Mouse (Mus musculus) brain, embryonic 18.5 days (tissue): ENCODE measurements at regions not wholly inside any gene's neighbourhood (a gene's known extent, or its start where the extent isn't known, plus 50 kb on each side); places are given as distances from the start of the nearest gene placed in this dataset.

ENCODE experiments used
- DNase-seq: peaks from one replicate; pipeline ENCODE4 v3.0.0-alpha.2; 2012; ENCODE audit warnings: low read depth, low spot score

GRCm38 (mm10) chr13:107641926-107642657, 402.2 kb upstream of the Smim15 start:
- DNase-seq, result peak; percentile 55

DNA sequence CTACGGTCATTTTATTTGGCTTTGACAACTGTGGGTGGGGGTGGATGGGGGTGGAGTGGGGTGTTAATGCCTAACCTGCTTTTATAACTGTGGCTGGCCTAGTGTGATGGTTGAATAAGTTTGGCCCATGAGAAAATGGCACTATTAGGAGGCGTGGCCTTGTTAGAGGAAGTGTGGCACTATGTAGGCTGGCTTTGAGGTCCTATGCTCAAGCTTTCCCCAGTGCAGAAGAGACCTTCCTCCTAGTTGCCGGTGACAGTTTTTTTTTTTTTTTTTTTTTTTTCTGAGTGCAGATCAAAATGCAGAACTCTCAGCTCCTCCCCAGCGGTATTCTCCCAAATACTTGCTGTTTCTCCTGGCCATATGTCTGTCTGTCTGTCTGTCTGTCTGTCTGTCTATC, 404.6 kb upstream of the Smim15 start:
- DNase-seq, result no peak

DNA sequence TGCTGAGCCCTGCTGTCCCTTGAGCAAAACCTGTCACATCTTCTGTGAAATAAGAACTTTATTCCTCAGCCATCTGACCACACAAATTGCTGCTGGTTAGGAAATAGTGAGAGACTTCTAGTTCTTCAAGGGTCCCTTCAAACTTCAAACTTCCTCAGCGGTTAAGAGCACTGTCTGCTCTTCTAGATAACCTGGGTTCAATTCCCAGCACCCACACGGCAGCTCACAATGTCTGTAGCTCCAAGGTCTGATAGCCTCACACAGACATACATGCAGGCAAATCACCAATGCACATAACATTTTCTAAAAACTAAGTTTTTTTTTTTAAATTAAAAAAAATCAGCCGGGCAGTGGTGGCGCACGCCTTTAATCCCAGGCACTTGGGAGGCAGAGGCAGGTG, 407.0 kb upstream of the Smim15 start:
- no peak for DNase-seq

DNA sequence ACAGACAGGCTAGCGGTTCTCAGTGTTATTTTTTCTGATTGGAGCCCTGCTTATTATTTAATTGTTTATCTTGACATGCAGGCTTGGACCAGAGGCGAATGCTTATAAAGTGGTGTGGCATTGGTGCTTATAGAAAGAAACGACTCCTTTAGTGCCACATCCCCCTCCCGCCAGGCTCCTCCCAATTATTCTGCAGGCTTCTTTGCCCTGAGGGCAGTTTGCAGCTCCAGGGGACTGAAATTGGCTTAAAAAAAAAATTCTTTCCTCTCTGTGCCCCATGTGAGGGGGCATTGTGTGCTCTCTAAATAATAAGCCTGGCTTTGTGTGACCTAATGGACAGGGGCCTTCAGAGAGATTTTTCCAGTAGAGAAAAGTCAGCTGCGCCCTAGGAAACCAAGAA, 409.1 kb upstream of the Smim15 start:
- no peak for DNase-seq

GRCm38 (mm10) chr13:107627073-107627472, 417.2 kb upstream of the Smim15 start:
- DNase-seq, result no peak

DNA sequence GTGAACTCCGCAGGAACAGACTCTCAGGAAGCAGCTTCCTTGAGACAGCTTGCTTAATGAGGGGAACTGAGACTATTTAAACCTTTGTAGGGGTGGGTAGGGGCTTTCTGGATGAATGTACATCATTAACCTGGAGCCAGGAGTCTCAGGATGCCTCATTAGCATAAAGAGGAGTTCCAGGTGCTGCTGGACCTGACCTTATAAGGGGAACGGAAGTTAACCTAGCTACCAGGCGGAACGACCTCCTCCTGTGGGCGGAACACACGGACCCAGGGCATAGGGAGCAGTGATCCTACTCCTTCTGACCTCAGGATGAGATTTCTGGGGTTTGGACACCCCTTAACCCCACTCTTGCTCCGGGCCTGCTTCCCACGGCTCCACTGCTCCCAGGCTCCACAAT, 417.6 kb upstream of the Smim15 start:
- no peak for DNase-seq

DNA sequence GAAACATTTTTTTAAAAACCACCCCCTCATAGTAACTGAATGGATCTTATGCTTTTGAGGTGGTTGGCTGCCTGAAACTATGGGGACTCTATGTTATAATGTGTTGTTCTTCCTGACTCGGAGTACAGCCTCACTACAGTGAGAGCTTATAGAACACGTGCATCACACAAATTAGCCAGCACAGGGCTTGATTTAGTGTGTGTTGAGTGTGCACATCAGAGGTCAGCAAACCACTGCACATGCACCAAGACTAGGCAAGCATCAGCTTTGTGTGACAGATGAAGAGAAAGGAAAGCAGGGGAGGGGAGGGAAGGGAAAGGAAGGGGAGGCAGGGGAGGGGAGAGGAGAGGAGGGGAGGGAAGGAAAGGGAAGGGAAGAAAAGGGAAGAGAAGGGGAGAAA, 422.9 kb upstream of the Smim15 start:
- no peak for DNase-seq

GRCm38 (mm10) chr13:107620887-107621286, 423.4 kb upstream of the Smim15 start:
- DNase-seq, result no peak

GRCm38 (mm10) chr13:107620210-107620609, 424.0 kb upstream of the Smim15 start:
- DNase-seq, result no peak

- no peak for DNase-seq
Measured at GRCm38 (mm10) chr13:107619430-107619927, 424.8 kb upstream of the Smim15 start.

DNA sequence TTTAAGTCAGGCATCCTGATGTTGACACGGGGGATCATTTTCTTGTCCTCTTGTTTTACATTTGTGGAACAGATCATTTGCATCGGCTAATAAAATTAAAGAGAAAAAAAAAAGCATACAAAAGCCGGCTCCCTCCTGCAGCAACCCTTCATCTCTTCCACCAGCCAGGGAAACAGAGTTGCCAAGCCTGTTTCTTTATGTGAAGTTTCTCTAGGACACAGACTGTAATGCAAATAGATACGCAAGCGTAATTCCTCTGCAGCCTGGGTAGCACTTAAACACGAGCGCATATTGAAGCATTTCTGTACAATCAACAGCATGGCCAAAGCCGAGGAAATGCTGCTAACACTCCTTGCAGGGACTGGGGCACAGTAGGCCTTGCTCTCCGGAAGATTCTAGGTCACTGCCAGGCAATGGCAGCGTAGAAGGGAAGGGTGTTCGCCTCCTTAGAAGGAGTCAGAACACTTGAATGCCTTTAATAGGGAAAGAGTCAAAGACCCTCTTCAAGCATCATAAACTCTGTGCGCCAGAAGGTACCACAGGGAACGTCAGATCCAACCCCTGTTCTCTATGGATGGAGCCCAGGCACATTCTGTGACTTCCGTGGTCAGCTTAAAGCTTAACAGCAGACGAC, 425.3 kb upstream of the Smim15 start:
- no peak for DNase-seq

DNA sequence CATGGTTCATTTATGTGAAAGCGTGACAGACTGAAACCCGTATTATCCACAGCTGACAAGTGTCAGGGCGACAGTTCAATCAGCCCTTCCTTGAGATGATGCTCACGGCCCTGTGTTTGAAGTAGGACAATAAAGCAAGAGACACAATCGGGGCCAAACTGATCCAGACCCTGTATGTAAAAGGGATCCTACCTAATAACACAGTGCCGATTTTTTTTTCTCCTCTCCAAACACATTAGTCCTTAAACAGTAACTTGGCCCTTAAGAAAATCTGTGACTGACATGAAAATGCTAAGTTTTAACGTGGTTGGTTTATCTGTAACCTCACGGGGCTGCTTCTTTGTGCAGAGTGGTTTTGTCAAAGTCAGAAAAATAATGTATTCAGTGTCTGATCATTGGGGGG, 425.9 kb upstream of the Smim15 start:
- DNase-seq, result no peak

- no peak for DNase-seq
Measured at GRCm38 (mm10) chr13:107617582-107617981, 426.7 kb upstream of the Smim15 start.

DNA sequence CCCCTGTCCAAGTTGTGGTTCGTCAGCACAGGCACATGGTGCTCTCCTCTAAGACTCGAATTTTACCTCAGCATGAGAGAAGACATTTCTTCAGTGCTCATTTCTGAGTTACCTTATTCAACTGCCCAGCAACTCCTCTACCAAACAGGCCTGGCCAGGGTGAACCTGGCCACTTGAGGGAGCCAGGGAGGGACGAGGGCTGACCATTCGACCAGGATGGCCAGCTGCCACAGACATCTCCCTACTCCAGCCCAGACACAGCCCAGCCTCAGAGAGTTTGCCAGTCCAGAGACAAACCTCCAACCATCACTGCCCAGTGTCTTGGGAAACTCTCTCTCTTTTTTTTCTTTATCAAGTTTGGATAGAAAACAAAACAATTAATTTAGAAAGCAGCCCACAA, 427.5 kb upstream of the Smim15 start:
- no peak for DNase-seq

GRCm38 (mm10) chr13:107608996-107609503, 435.2 kb upstream of the Smim15 start:
- DNase-seq, result no peak

- DNase-seq, result no peak
Measured at GRCm38 (mm10) chr13:107607294-107607693, 437.0 kb upstream of the Smim15 start.

DNA sequence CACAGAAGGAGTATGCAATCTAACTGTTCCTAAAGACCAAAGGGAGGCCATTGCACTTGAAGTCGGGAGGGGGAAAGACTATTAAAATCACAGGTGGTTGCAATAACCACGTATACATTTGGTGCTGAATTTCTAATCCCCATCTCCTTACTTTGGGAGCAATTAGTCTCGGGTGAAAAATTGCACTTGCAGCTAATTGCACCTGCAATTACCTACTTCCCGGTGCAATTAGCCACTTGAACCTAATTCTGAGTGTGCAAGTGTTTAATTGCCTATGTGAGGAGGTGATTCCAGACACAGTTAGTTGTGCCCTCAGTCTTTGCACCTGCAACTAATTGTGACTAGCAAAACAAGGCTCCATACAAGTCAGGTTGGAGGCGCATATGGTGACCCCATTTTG, 442.1 kb upstream of the Smim15 start:
- no peak for DNase-seq

GRCm38 (mm10) chr13:107601132-107601439, 443.2 kb upstream of the Smim15 start:
- no peak for DNase-seq

DNA sequence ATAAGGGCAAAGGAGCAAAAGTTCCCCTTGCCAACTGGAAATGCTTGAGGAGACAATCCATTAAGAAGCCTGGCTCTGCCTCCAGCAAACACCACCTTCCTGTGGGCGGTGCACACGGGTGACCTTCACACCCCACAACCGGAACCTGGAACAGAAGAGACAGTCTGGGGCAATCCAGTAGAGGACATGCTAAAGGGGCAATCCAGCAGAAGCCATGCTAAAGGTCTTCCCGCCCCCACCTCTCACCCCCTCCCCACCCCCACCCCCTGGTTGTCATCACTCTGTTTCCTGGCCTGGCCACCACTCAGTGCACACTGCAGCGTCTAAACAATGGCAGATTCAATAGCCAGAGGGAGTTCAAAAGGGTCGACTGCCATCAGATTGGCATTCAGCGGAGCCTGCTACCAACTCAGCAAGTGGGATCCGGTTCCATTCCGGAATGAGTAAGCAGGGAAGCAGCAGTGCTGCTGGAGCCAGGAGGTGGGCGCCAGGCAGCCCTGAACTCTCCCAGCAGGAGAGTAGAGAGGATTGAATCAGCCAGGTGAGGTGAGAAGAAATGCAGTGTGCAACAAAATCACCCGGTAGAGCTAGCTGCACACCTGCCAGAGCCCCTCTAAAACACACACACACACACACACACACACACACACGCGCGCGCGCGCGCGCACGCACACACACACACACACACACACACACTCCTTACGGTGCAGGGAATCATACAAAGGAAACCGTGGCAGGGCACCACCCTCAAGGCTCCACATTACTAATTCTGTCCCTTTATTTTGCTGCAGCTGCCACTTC, 443.7 kb upstream of the Smim15 start:
- no peak for DNase-seq

GRCm38 (mm10) chr13:107599094-107599644, 445.1 kb upstream of the Smim15 start:
- no peak for DNase-seq

- no peak for DNase-seq
Measured at GRCm38 (mm10) chr13:107598391-107598790, 445.9 kb upstream of the Smim15 start.

DNA sequence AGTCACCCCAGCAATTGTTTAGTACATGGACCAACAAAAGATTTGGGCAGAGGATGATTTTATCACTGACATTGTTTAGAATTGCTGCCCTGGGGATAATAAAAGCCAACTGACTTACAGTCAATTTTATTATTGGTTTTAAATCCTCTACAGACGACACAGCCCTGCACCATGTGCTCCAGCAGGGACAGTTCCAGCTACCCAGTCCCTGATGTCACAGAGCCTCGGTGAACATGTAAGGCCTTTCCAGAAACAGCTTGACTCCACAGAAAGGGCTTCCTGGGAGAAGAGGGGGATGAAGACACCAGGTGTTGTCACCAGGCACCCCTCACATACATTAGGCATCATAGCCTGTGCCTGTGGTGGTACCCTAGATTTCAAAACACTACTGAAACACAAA, 447.0 kb upstream of the Smim15 start:
- DNase-seq, result no peak
